Mouse (Mus musculus) midbrain, embryonic 12.5 days (tissue): Measurements from ENCODE around the gene Ano2. TPM values are rescaled to one million over a fixed set of nuclear protein-coding genes. Genes with fewer than 3 reads are reported as not detected.

ENCODE experiments used
- ATAC-seq: fragments of 200-750 bp; cut with Nextera tagmentation; 2 replicates; pipeline ENCODE4 v1.8.0; 2017; ENCODE audit warnings: low read depth, moderate TSS enrichment, moderate library complexity; ENCODE audit not compliant: low FRiP score
- H3K27ac ChIP-seq: fragments of 300-500 bp; sonication (generic); replicated peaks from 2 replicates; pipeline ENCODE4 v1.5.1; 2016; ENCODE audit warnings: mild to moderate bottlenecking
- H3K27me3 ChIP-seq: fragments of 300-500 bp; sonication (generic); 2 replicates; pipeline ENCODE4 v1.6.1; 2016; ENCODE audit warnings: mild to moderate bottlenecking
- H3K36me3 ChIP-seq: fragments of 300-500 bp; sonication (generic); 2 replicates; pipeline ENCODE4 v1.6.1; 2016
- H3K4me1 ChIP-seq: fragments of 300-500 bp; sonication (generic); 2 replicates; pipeline ENCODE4 v1.6.1; 2016
- H3K4me2 ChIP-seq: fragments of 300-500 bp; sonication (generic); replicated peaks from 2 replicates; pipeline ENCODE4 v1.6.1; 2016; ENCODE audit warnings: mild to moderate bottlenecking, moderate library complexity
- H3K4me3 ChIP-seq: fragments of 300-500 bp; sonication (generic); 2 replicates; pipeline ENCODE4 v1.5.1; 2016; ENCODE audit warnings: mild to moderate bottlenecking
- H3K9ac ChIP-seq: fragments of 300-500 bp; sonication (generic); replicated peaks from 2 replicates; pipeline ENCODE4 v1.6.1; 2016; ENCODE audit warnings: mild to moderate bottlenecking, moderate library complexity
- H3K9me3 ChIP-seq: fragments of 300-500 bp; sonication (generic); 2 replicates; pipeline ENCODE4 v1.6.1; 2016; ENCODE audit warnings: mild to moderate bottlenecking
- WGBS: fragments of 180-500 bp; shearing (Covaris S2); methylation state at CpG from one replicate; pipeline ENCODE4 v1.1.7; 2016; 5-methylcytosine and 5-hydroxymethylcytosine counted together
- polyA plus RNA-seq: library from polyadenylated mRNA; unstranded; fragments of >200 nt; fragmentation: Nextera tagmentation; extraction: Ambion mirVana; gene quantifications from 2 replicates; pipeline ENCODE4 v1.2.1, GENCODE M21; 2016

Gene Ano2
- polyA plus RNA-seq, 1 experiment from 2014 or later: 0.06 TPM

- H3K4me2 ChIP-seq: no peak overlapping the region
- no peaks in the 10 kb centered on the region for H3K9me3 ChIP-seq
- H3K27ac ChIP-seq: no peak overlapping the region
- no peak overlapping the region for H3K9ac ChIP-seq
- WGBS: 72% methylated on average over 10 of the region's 10 CpGs
- no peak overlapping the region for H3K4me3 ChIP-seq
- no peak for ATAC-seq
- no peaks in the 10 kb centered on the region for H3K36me3 ChIP-seq
- H3K27me3 ChIP-seq: no peaks in the 10 kb centered on the region
- H3K4me1 ChIP-seq: peaks cover 9% of the 10 kb centered on the region; the same call in 1 of the 2 replicates
Observed at GRCm38 (mm10) chr6:125747322-125747930, 57.2 kb downstream of the Ano2 start.

GRCm38 (mm10) chr6:125748646-125749045 is 58.4 kb downstream of the Ano2 start:
- WGBS: 67% methylated on average over 3 of the region's 3 CpGs

GRCm38 (mm10) chr6:125762851-125763519 is 72.8 kb downstream of the Ano2 start:
- H3K9ac ChIP-seq: no peak overlapping the region
- no peak overlapping the region for H3K4me2 ChIP-seq
- H3K4me3 ChIP-seq: no peak overlapping the region
- H3K27ac ChIP-seq: no peak overlapping the region
- H3K4me1 ChIP-seq: no peaks in the 10 kb centered on the region
- H3K9me3 ChIP-seq: no peaks in the 10 kb centered on the region
- ATAC-seq: no peak
- WGBS: 79% methylated on average over 11 of the region's 11 CpGs
- H3K36me3 ChIP-seq: no peaks in the 10 kb centered on the region
- no peaks in the 10 kb centered on the region for H3K27me3 ChIP-seq

More at GRCm38 (mm10) chr6:125748646-125749045, 58.4 kb downstream of the Ano2 start:
- H3K36me3 ChIP-seq: no peaks in the 10 kb centered on the region
- H3K4me2 ChIP-seq: no peak overlapping the region
- no peaks in the 10 kb centered on the region for H3K9me3 ChIP-seq
- ATAC-seq: no peak
- no peak overlapping the region for H3K27ac ChIP-seq
- H3K4me1 ChIP-seq: peaks cover 9% of the 10 kb centered on the region; the same call in 1 of the 2 replicates
- no peak overlapping the region for H3K4me3 ChIP-seq
- H3K27me3 ChIP-seq: no peaks in the 10 kb centered on the region
- H3K9ac ChIP-seq: no peak overlapping the region

GRCm38 (mm10) chr6:125773256-125773655 is 83.0 kb downstream of the Ano2 start:
- ATAC-seq: no peak
- Histone ChIP-seq H3K4me1 (no peaks in the 10 kb centered on the region), H3K36me3 (no peaks in the 10 kb centered on the region), H3K4me3 (no peak overlapping the region), H3K9ac (no peak overlapping the region), H3K27ac (no peak overlapping the region), H3K27me3 (no peaks in the 10 kb centered on the region), H3K4me2 (no peak overlapping the region), H3K9me3 (no peaks in the 10 kb centered on the region)
- 73% methylated on average over 5 of the region's 5 CpGs for WGBS

- Histone ChIP-seq H3K9ac (no peak overlapping the region), H3K27me3 (no peaks in the 10 kb centered on the region), H3K36me3 (no peaks in the 10 kb centered on the region), H3K4me2 (no peak overlapping the region), H3K4me3 (no peak overlapping the region), H3K4me1 (no peaks in the 10 kb centered on the region), H3K27ac (no peak overlapping the region), H3K9me3 (no peaks in the 10 kb centered on the region)
- WGBS: 81% methylated on average over 5 of the region's 5 CpGs
- ATAC-seq: no peak
Observed at GRCm38 (mm10) chr6:125776291-125776690, 86.1 kb downstream of the Ano2 start.

GRCm38 (mm10) chr6:125802954-125803353 is 112.7 kb downstream of the Ano2 start:
- Histone ChIP-seq H3K9ac (no peak overlapping the region), H3K4me2 (no peak overlapping the region), H3K27ac (no peak overlapping the region), H3K4me1 (no peaks in the 10 kb centered on the region), H3K9me3 (no peaks in the 10 kb centered on the region), H3K4me3 (no peak overlapping the region), H3K27me3 (no peaks in the 10 kb centered on the region), H3K36me3 (no peaks in the 10 kb centered on the region)
- ATAC-seq: no peak
- WGBS: 78% methylated on average over 8 of the region's 8 CpGs

GRCm38 (mm10) chr6:125803364-125804011 is 113.3 kb downstream of the Ano2 start:
- peak overlapping the region; percentile 25; the same call in 1 of the 2 replicates for H3K4me2 ChIP-seq
- no peaks in the 10 kb centered on the region for H3K36me3 ChIP-seq
- no peaks in the 10 kb centered on the region for H3K27me3 ChIP-seq
- 48% methylated on average over 20 of the region's 20 CpGs for WGBS
- H3K27ac ChIP-seq: no peak overlapping the region
- no peaks in the 10 kb centered on the region for H3K9me3 ChIP-seq
- no peak for ATAC-seq
- no peaks in the 10 kb centered on the region for H3K4me1 ChIP-seq
- no peak overlapping the region for H3K9ac ChIP-seq
- no peak overlapping the region for H3K4me3 ChIP-seq

- Histone ChIP-seq H3K27ac (no peak overlapping the region), H3K9ac (no peak overlapping the region), H3K4me1 (no peaks in the 10 kb centered on the region), H3K27me3 (no peaks in the 10 kb centered on the region), H3K4me2 (no peak overlapping the region), H3K36me3 (no peaks in the 10 kb centered on the region), H3K4me3 (no peak overlapping the region), H3K9me3 (no peaks in the 10 kb centered on the region)
- 80% methylated on average over 9 of the region's 9 CpGs for whole genome bisulfite sequencing
- no peak for ATAC-seq
Observed at GRCm38 (mm10) chr6:125808996-125809649, 118.9 kb downstream of the Ano2 start.

GRCm38 (mm10) chr6:125811395-125811794 is 121.2 kb downstream of the Ano2 start:
- no peak for ATAC-seq
- no peaks in the 10 kb centered on the region for H3K36me3 ChIP-seq
- H3K4me1 ChIP-seq: no peaks in the 10 kb centered on the region
- H3K9ac ChIP-seq: no peak overlapping the region
- H3K9me3 ChIP-seq: no peaks in the 10 kb centered on the region
- no peak overlapping the region for H3K4me3 ChIP-seq
- H3K27me3 ChIP-seq: no peaks in the 10 kb centered on the region
- no peak overlapping the region for H3K4me2 ChIP-seq
- H3K27ac ChIP-seq: no peak overlapping the region
- 46% methylated on average over 2 of the region's 2 CpGs for WGBS

- no peaks in the 10 kb centered on the region for H3K4me1 ChIP-seq
- 86% methylated on average over 4 of the region's 4 CpGs for WGBS
- no peak overlapping the region for H3K9ac ChIP-seq
- H3K27ac ChIP-seq: no peak overlapping the region
- no peaks in the 10 kb centered on the region for H3K27me3 ChIP-seq
- H3K4me3 ChIP-seq: no peak overlapping the region
- no peaks in the 10 kb centered on the region for H3K9me3 ChIP-seq
- H3K36me3 ChIP-seq: no peaks in the 10 kb centered on the region
- no peak for ATAC-seq
- H3K4me2 ChIP-seq: no peak overlapping the region
Observed at GRCm38 (mm10) chr6:125838121-125838520, 147.9 kb downstream of the Ano2 start.

GRCm38 (mm10) chr6:125841284-125841683 is 151.1 kb downstream of the Ano2 start:
- no peak overlapping the region for H3K4me3 ChIP-seq
- H3K9me3 ChIP-seq: no peaks in the 10 kb centered on the region
- no peak for ATAC-seq
- H3K27ac ChIP-seq: no peak overlapping the region
- H3K27me3 ChIP-seq: no peaks in the 10 kb centered on the region
- no peak overlapping the region for H3K9ac ChIP-seq
- H3K4me2 ChIP-seq: no peak overlapping the region
- no peaks in the 10 kb centered on the region for H3K36me3 ChIP-seq
- H3K4me1 ChIP-seq: no peaks in the 10 kb centered on the region
- 95% methylated on average over 3 of the region's 3 CpGs for WGBS

GRCm38 (mm10) chr6:125851196-125851595 is 161.0 kb downstream of the Ano2 start:
- no peaks in the 10 kb centered on the region for H3K9me3 ChIP-seq
- WGBS: 92% methylated on average over 4 of the region's 4 CpGs
- no peak for ATAC-seq
- H3K36me3 ChIP-seq: no peaks in the 10 kb centered on the region
- H3K27me3 ChIP-seq: no peaks in the 10 kb centered on the region
- H3K4me2 ChIP-seq: no peak overlapping the region
- H3K9ac ChIP-seq: no peak overlapping the region
- H3K27ac ChIP-seq: no peak overlapping the region
- no peak overlapping the region for H3K4me3 ChIP-seq
- H3K4me1 ChIP-seq: no peaks in the 10 kb centered on the region
